Mouse (Mus musculus) naive thymus-derived CD4-positive, alpha-beta T cell, adult 2 months (primary cell): ENCODE data around the gene Gm13889.

Source experiments
- DNase-seq: peaks from one replicate; pipeline ENCODE4 v3.0.0-alpha.2; 2011; ENCODE audit warnings: low read depth

Gm13889 gene

GRCm38 (mm10) chr2:93956908-93957784, at the start of gene Gm13889:
Gm13889 (minus strand) TSS chr2:93957201.
- no peak for DNase-seq

- DNase-seq = peak; percentile 84
These were observed 45.3 kb upstream of the Gm13889 start for GRCm38 (mm10) chr2:94002331-94002730.

DNA sequence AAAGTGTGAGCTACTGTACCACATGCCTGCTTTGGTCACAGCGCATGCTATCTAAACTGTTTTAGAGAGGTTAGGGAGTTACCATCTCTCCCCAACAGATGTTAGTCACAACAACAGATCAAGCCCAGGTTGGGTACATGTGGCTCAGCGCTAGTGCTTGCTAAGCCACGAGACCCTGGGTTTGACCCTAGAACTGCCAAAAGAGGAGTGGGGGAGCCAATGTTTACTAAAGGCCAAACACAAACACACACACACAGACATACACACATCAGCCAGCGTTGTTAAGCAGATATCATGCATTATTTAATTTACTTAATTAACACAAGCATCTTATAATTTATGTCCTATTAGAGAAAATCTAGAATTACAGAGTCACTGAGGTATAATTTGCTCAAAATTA, 44.9 kb upstream of the Gm13889 start:
- DNase-seq = no peak

- DNase-seq = no peak
These were observed 44.4 kb upstream of the Gm13889 start for GRCm38 (mm10) chr2:94001411-94001810.

- no peak for DNase-seq
These were observed 39.3 kb upstream of the Gm13889 start, which contains the start of gene Gm27027 for GRCm38 (mm10) chr2:93996254-93996653. Gm27027 (minus strand) TSS chr2:93996354.

DNA sequence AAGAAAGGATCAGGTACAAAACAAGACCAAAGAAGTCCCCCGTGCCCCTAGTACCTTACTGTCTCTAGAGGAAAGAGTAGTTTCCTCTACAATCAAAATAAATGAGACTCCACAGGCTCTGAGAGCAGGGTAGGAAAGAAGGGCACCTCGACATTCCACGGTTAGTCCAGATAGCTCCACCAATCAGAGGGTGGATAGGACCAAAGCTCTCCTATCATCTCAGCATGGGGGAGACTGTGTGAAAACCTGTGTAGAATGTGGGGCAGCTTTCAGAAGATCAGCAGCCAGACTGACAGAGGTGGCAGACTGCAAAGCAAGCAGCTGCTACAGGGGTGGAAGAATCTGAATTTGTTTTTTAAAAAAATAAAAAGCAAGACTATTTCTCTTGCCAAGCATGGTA, 35.8 kb upstream of the Gm13889 start:
- DNase-seq = no peak

GRCm38 (mm10) chr2:93992259-93992658, 35.3 kb upstream of the Gm13889 start:
- DNase-seq = no peak

DNA sequence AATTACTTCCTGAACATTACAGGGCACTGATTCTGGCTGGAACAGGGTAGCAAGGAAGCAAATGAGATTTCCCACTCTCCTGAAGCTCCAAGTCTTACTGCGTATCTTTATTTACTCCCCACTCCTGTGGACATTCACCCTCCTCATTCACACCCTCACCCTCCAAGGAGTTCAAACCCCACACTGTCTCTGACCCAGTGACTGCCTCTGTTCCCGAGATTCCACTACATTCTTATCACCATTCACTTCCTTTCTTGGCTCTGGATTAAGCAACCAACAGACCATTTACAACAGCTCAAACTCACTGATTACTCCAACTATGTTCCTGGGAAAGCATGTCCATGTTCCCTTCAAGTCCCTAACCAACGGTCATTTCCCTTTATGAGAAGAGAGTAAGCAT, 34.3 kb upstream of the Gm13889 start:
- DNase-seq = no peak

GRCm38 (mm10) chr2:93988440-93988839, 31.4 kb upstream of the Gm13889 start:
- DNase-seq = no peak

- DNase-seq = no peak
These were observed 25.6 kb upstream of the Gm13889 start for GRCm38 (mm10) chr2:93982457-93983235.

DNA sequence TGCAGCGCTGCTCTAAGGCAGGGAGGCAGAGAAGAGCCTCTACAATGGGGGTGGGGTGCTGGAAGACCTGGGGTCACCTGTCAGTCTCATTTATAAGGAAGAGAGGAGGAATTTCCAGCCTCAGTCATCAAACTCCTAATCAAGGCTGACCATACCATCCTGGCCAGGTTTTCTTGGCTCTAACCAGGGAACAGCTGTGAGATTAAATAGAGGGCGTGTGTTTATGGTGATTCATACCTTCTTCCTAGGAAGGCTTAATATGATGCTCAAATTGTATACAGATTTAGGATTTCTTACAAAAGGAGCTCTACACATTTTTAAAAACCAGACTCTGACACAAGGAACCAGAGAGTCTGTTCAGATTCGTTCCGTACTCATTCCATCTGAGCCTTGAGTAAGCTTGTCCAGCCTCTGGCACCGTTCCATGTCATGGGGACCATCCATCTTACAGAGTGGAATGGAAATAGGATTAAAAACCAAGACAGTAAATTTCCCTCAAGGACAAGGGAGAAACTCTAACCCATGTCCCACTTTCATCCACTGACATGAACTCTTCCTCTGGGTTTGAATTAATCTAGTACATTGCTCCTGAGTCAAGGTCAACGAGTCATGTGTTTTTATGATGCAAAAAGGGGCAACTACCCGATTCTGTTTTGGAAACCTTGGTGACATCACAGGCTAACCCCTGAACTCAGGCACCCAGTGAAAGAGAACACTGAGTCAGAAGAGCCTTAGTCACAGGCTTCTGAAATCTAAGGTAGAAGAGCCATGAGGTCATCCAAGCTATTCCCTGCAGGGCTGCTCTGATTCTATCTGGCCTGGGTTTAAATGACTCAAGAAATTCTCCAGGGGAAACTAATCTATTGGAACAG, 22.5 kb upstream of the Gm13889 start:
- no peak for DNase-seq

DNA sequence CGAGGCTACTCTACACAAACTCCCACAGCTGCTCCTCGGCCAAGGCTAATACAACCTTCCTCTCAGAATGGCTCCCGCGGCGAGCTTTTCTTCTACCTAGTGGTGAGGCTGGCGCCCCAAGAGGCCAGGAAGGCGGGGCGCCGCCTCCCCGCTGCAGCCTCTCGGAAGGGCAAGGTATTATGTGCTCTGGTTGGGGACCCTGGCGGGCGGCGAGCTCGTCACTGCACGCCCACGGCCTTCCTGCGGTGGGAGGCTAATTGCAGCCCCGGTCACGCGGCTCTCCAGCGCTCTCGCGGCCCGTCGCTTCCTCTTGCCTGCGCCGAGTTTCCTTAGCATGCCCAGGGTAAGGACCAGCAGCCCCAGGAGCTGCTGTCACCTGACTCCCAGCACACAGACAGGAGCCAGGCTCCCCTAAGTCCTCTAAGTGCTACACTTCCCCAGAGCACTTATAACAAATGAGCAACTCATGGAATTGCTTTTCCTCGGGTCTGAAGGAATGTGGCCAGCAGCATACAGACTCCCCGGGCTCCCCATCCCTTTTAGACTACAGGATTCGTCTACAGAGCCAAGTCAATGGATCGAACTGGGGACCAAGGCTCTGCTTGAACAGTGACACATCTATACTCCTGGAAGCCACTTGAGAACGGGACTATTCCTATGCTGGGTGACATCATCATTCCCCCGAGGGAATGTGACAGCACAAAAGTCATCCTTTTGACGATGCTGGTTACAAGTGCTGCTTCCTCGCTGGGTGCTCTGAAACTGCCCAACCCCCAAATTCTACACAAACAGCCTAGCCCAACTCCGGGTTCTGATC, 19.6 kb upstream of the Gm13889 start:
- DNase-seq = peak; percentile 41

DNA sequence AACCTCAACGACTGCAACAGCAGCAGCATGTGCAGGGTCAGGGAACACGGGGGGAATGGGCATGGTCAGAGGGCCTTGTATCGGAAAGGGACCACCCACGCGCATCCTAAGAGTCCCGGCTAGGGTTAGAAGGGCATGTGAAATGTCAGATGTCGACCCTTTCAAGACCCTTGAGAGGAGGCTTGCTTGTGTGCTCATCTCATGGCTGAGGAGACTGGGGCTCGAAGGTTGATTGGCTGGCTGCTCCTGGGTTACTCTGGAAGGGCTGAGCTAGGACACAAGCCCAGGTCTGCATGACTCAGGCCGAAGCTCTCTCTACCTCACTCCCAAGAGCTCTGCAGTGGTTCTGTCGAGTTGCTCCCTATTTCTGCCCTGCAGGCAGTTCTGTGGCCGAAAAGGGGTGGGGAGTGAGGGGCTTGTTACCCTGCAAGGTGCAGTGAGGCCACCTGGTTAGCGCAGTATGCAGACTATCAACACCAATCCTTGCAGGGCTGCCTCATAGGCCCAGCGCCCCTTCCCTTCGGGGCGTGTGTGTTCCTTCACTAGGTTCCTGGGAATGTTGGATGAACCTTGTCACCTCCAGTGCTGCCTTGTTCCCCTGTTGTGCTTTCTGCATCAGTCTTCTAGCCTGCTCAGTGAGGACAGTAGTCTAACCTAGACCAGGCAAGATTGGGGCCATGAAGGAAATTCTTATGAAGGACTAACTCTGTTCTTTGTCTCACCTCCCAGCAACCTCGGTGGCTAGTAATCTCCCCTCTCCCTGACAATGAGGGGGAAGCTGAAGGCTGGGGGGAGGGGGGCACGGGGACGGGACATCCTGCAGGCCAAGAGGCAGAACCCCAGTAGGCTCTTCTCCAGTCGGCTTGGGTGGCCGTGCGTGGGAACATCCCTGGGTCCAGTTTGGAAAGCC, 18.8 kb upstream of the Gm13889 start:
- DNase-seq = no peak

DNA sequence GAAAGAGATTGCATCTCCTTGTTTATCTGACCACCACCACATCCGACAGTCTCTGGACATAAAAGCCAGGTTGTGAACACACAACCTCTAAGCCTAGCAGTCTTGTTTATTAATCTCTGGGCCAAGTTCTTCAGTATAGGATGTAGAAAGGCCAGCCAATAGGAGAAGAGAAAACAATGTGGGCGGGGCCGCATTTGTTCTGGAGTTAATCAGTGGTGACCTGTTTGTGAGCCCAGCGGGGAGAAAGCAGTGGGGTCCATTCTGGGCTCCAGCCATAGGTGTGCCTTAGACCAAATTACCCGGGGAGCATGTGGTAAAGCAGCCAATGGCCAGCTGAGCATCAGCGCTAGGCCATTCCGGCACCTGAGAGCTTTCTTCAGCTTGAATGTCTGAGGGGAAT, 18.0 kb upstream of the Gm13889 start:
- DNase-seq = no peak

DNA sequence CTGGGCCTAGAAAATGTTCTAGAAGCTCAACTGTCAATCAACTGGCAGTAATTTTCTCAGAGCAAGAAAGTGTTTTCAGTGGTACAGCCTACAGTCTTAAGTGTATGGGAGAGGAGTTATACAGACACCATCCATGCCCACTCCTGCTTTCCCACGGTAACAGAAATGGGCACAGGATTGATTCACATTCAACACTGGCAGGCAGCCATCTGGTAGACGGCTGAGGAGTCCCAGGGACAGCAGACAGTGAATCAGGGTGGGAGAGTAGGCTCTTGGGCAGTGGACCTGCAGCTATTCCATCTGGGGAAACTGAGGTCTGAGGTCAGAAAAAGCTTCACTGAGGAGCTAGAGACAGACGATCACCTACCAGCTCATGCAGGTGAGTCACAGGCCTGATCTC, 14.6 kb upstream of the Gm13889 start:
- no peak for DNase-seq

DNA sequence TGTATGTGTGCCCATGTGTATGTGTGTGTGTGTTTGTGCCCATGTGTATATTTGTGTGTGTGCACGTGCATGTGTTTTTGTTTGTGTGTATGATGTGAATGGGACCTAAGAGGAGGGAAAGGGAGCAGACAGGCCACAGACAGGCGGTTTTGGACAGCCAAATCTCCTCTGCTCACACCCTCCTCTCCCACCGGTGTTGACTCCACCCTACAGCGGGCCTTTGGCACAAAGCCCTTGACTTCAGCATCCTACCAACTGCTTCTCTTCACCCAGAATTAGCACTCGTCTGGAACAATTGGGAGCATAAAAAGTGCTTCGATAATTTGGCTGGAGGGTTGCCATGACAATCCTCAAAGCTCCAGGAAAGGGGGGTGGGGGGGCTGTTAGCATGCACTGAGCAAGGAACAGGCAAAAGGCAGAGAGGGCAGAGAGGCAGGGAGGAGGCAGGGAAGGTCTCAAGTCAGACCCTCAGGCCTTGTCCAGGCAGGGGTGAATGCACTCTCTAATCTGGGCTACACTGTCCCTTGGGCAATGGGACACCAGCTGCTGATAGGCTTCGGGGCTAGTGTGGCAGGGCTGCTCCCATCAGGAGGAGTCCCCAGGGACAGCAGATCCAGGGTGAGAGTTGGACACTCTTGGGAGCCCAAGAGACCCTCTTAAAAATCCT, 7.6 kb upstream of the Gm13889 start:
- DNase-seq = no peak

DNA sequence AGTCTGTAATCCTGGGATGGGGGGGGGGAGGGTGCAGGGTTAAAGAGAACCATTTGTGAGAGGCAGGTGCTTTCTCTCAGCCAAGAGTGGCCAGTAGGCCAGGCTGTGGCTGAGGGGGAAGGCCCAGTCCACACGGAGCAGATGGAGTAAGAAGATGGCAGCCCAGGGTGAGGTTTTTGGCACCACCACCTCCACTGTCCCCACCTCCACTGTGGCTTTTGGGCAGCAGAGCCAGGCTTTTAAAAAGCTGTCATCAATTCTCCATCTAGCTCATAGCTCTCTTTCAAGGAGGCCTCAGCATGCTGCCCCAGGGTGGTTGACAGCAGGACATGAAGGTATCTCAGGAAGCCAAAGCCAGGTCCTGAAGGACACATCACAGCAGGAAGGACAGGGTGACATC, 6.8 kb upstream of the Gm13889 start:
- DNase-seq = no peak

- no peak for DNase-seq
These were observed 4.7 kb upstream of the Gm13889 start for GRCm38 (mm10) chr2:93961716-93962115.

DNA sequence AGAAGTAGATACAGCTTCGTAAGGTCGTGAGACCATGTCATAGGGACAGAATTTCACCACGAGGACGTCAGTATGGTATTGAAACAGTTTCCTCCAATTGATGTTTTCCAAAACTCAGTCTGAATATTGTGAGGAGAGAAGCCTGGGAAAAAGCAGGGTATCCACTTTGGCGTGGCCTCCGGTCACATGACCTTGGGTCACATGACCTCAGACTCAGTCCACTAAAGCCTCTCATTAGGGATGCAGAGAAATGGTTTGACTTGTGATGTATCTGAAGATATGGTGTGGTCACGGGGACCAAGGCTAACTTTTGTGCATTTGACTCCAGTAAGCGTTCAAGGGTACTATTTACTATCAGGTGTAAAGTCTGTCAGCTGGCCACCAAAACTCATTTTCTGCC, 2.3 kb upstream of the Gm13889 start:
- DNase-seq = no peak

- DNase-seq = no peak
These were observed 1.2 kb upstream of the Gm13889 start for GRCm38 (mm10) chr2:93958216-93958615.
